Mouse (Mus musculus) C2C12 (cell line): ENCODE results near the gene Snx4. TPM values are rescaled to one million over a fixed set of nuclear protein-coding genes. Genes with fewer than 3 reads are reported as not detected.

Source experiments
- H3K27me3 ChIP-seq: one replicate; pipeline ENCODE4 v1.6.1; 2011; ENCODE audit not compliant: control insufficient read depth, insufficient read depth, insufficient read length
- H3K36me3 ChIP-seq: one replicate; pipeline ENCODE4 v1.6.1; 2011; ENCODE audit not compliant: control insufficient read depth, insufficient read depth
- H3K4me3 ChIP-seq: one replicate; pipeline ENCODE4 v1.5.1; 2011; ENCODE audit warnings: mild to moderate bottlenecking, control low read depth; ENCODE audit not compliant: poor library complexity, insufficient read depth, severe bottlenecking
- H3K79me2 ChIP-seq: one replicate; pipeline ENCODE4 v1.6.1; 2011; ENCODE audit not compliant: control insufficient read depth, insufficient read depth
- H3K79me3 ChIP-seq: one replicate; pipeline ENCODE4 v1.6.1; 2011; ENCODE audit warnings: low read depth, control low read depth
- H3ac ChIP-seq: one replicate; pipeline ENCODE3; 2011; ENCODE audit warnings: low read depth; ENCODE audit not compliant: control insufficient read depth, insufficient read length
- CEBPB ChIP-seq: IDR thresholded peaks from one replicate; pipeline ENCODE4 v1.6.1; 2011; ENCODE audit warnings: low read depth, mild to moderate bottlenecking, control low read depth, moderate library complexity
- CTCF ChIP-seq: IDR thresholded peaks from one replicate; pipeline ENCODE4 v1.5.1; 2011; ENCODE audit not compliant: control insufficient read depth, insufficient read depth, insufficient read length
- FOSL1 ChIP-seq: IDR thresholded peaks from one replicate; pipeline ENCODE4 v1.8.0; 2011; ENCODE audit warnings: mild to moderate bottlenecking, low read length; ENCODE audit not compliant: poor library complexity, insufficient read depth, severe bottlenecking
- MAX ChIP-seq: IDR thresholded peaks from one replicate; pipeline ENCODE4 v1.6.1; 2011; ENCODE audit warnings: mild to moderate bottlenecking, control low read depth
- MYOD1 ChIP-seq: IDR thresholded peaks from one replicate; pipeline ENCODE4 v1.6.1; 2011; ENCODE audit warnings: low read depth; ENCODE audit not compliant: control insufficient read depth, insufficient read length
- MYOG ChIP-seq: IDR thresholded peaks from one replicate; pipeline ENCODE4 v1.6.1; 2011; ENCODE audit not compliant: control insufficient read depth, insufficient read length; ENCODE audit errors: extremely low read depth
- USF1 ChIP-seq: IDR thresholded peaks from one replicate; pipeline ENCODE4 v1.6.1; 2011; ENCODE audit warnings: low read depth, mild to moderate bottlenecking, control low read depth, moderate library complexity
- polyA plus RNA-seq: library from polyadenylated mRNA; unstranded; fragments of >200 nt; fragmentation: generic; extraction: Trizol; gene quantifications from one replicate; pipeline ENCODE4 v1.2.1, GENCODE M21; 2012; ENCODE audit warnings: missing spikeins

Gene Snx4
- polyA plus RNA-seq, 1 experiment, result 22.1 TPM

- Histone ChIP-seq H3K27me3 (no peaks in the 10 kb centered on the region), H3K79me3 (no peaks in the 10 kb centered on the region), H3K36me3 (peaks cover 21% of the 10 kb centered on the region), H3K4me3 (no peak overlapping the region), H3K79me2 (no peaks in the 10 kb centered on the region), H3ac (no peak overlapping the region)
- no peak for TF ChIP-seq USF1
- TF ChIP-seq MYOD1, result no peak
- TF ChIP-seq MAX, result no peak
- TF ChIP-seq CTCF, result no peak
- no peak for TF ChIP-seq CEBPB
- TF ChIP-seq MYOG, result no peak
- TF ChIP-seq FOSL1, result no peak
These were observed 6.2 kb upstream of the Snx4 start for GRCm38 (mm10) chr16:33244933-33245470.

DNA sequence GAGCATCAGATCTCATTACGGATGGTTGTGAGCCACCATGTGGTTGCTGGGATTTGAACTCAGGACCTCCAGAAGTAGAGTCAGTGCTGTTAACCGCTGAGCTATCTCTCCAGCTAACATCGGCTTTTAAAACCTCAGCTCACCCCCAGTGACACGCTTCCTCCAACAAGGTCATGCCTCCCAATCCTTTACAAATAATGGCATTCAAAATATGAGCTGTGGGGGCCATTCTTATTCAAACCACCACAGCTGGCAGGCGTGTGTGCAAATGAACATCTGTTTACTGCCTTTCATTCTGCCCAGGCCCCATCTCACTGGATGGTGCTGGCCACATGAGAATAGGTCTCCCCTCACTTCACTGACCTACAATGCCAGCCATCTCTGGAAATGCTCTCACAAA, 4.7 kb upstream of the Snx4 start:
- Histone ChIP-seq H3K27me3 (no peaks in the 10 kb centered on the region), H3K4me3 (no peak overlapping the region), H3ac (no peak overlapping the region), H3K79me3 (no peaks in the 10 kb centered on the region), H3K36me3 (peaks cover 21% of the 10 kb centered on the region), H3K79me2 (peaks cover 2% of the 10 kb centered on the region)
- TF ChIP-seq USF1 (no peak), CEBPB (no peak), MYOG (no peak), FOSL1 (no peak), MYOD1 (no peak), MAX (no peak), CTCF (no peak)

DNA sequence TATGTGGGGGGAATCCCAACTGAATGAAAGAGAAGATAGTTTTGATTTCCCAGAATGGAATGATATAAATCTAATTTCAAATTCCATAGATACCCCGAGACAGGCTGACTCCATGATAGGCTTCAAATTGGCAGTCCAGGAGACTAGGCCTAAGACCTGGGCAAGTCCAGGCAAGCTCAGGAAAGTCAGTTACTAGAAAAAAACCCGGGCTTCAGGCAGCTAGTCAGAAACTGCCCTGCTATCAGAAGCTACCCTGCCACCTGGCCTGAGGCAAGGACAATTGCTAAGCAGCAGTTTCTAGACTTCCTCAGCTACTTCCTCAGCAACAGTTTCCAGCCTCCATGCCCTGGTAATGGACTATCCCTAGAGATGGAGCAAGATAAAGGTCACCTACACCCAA, 4.2 kb upstream of the Snx4 start:
- Histone ChIP-seq H3K27me3 (no peaks in the 10 kb centered on the region), H3K79me2 (peaks cover 7% of the 10 kb centered on the region), H3K4me3 (no peak overlapping the region), H3K36me3 (peaks cover 18% of the 10 kb centered on the region), H3ac (no peak overlapping the region), H3K79me3 (peaks cover 3% of the 10 kb centered on the region)
- TF ChIP-seq MAX (no peak), USF1 (no peak), MYOD1 (no peak), CTCF (no peak)

DNA sequence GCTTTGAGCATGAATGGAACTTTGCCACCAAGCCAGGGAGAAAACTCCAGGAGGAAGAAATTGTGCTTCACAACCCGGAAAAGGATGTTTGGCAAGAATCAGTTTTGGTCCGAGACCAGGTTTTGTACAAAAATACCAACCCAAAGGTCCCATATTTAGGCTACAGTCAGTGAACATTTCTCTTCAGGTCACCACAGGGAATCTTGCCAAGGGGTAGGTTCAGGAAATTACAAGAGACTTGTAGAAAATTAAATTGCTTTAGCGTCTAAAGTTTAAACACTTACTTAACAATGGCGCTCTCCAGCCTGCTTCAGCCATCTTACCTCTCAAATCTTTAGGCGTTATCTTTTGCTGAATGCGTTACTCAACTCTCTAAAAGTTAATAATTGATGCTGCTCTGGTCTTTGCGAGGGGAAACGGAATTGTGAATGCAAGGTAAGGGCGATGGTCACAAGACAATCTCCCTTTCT, 556 bp upstream of the Snx4 start:
- peaks cover 44% of the 10 kb centered on the region for H3K79me2 ChIP-seq
- no peaks in the 10 kb centered on the region for H3K36me3 ChIP-seq
- H3K79me3 ChIP-seq, result peaks cover 32% of the 10 kb centered on the region
- peak overlapping the region; percentile 90 for H3K4me3 ChIP-seq
- peak overlapping the region; percentile 55 for H3ac ChIP-seq
- no peaks in the 10 kb centered on the region for H3K27me3 ChIP-seq
- no peak for TF ChIP-seq CTCF
- no peak for TF ChIP-seq CEBPB
- no peak for TF ChIP-seq MYOG
- TF ChIP-seq MAX, result no peak
- TF ChIP-seq FOSL1, result no peak
- no peak for TF ChIP-seq USF1
- no peak for TF ChIP-seq MYOD1

DNA sequence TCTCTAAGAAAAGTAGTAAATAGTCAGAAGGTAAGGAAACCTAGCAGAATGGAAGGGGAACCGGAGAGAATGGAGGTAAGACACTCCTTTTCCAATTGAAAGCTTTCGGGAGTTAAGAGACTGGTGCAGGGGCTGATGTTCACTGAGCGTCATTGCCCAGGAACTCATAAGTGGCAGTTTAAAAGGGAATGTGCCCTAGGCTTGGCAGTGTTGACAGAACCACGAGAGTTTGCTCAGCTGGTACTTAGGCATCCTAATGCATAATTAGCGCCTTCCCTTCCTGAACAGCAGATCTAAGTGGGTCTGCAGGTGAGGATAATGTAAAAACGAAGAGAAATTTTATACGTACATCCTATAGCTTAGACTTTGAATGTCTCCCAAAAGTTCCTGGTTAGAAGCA, 4.4 kb downstream of the Snx4 start:
- Histone ChIP-seq H3ac (no peak overlapping the region), H3K36me3 (no peaks in the 10 kb centered on the region), H3K4me3 (no peak overlapping the region), H3K27me3 (no peaks in the 10 kb centered on the region), H3K79me2 (peaks cover 90% of the 10 kb centered on the region), H3K79me3 (peaks cover 62% of the 10 kb centered on the region)
- TF ChIP-seq MAX, result no peak
- TF ChIP-seq FOSL1, result no peak
- TF ChIP-seq USF1, result no peak
- no peak for TF ChIP-seq MYOG
- TF ChIP-seq CEBPB, result no peak
- no peak for TF ChIP-seq CTCF
- TF ChIP-seq MYOD1, result no peak

GRCm38 (mm10) chr16:33258530-33258929, 7.3 kb downstream of the Snx4 start:
- Histone ChIP-seq H3K4me3 (no peak overlapping the region), H3K27me3 (no peaks in the 10 kb centered on the region), H3K79me3 (peaks cover 53% of the 10 kb centered on the region), H3ac (no peak overlapping the region), H3K79me2 (peaks cover 94% of the 10 kb centered on the region), H3K36me3 (no peaks in the 10 kb centered on the region)
- no peak for TF ChIP-seq MAX
- no peak for TF ChIP-seq FOSL1
- no peak for TF ChIP-seq CEBPB
- TF ChIP-seq MYOD1, result no peak
- no peak for TF ChIP-seq USF1
- TF ChIP-seq MYOG, result no peak
- TF ChIP-seq CTCF, result no peak
